Mouse (Mus musculus) G1E (cell line): Measurements from ENCODE around the gene Siah3. TPM values are rescaled to one million over a fixed set of nuclear protein-coding genes. Genes with fewer than 3 reads are reported as not detected.

Experiments
- ATAC-seq: 2 replicates; pipeline ENCODE4 v1.8.0; 2016; ENCODE audit warnings: mild to moderate bottlenecking; ENCODE audit not compliant: insufficient number of reproducible peaks, poor library complexity, low FRiP score, severe bottlenecking; ENCODE audit errors: extremely low read depth
- DNase-seq: peaks from one replicate; pipeline ENCODE4 v3.0.0; 2012; ENCODE audit warnings: low spot score
- H3K27me3 ChIP-seq: 2 replicates; pipeline ENCODE4 v1.6.1; 2012; ENCODE audit warnings: mild to moderate bottlenecking, low read length, inconsistent platforms; ENCODE audit not compliant: insufficient read depth
- H3K36me3 ChIP-seq: replicated peaks from 2 replicates; pipeline ENCODE3; 2012; ENCODE audit warnings: mild to moderate bottlenecking, inconsistent platforms
- H3K4me1 ChIP-seq: 2 replicates; pipeline ENCODE4 v1.6.1; 2012; ENCODE audit warnings: low read depth, low read length, inconsistent platforms, mixed read lengths; ENCODE audit not compliant: insufficient read depth
- H3K4me3 ChIP-seq: 2 replicates; pipeline ENCODE4 v1.5.1; 2012; ENCODE audit warnings: low read depth, mild to moderate bottlenecking, inconsistent platforms, low read length, moderate library complexity, mixed read lengths
- H3K9me3 ChIP-seq: replicated peaks from 2 replicates; pipeline ENCODE4 v1.6.1; 2012; ENCODE audit warnings: inconsistent platforms
- CTCF ChIP-seq: IDR thresholded peaks from 2 replicates; pipeline ENCODE4 v1.5.1; 2012; ENCODE audit warnings: low read depth, low read length, inconsistent platforms, mixed read lengths
- GATA1 ChIP-seq: IDR thresholded peaks from 2 replicates; pipeline ENCODE4 v1.6.1; 2012; ENCODE audit warnings: borderline replicate concordance, low read length, inconsistent platforms, mixed read lengths
- GATA2 ChIP-seq: IDR thresholded peaks from 2 replicates; pipeline ENCODE4 v1.6.1; 2012; ENCODE audit warnings: low read depth, low read length, inconsistent platforms, borderline replicate concordance
- POLR2AphosphoS5 ChIP-seq: IDR thresholded peaks from 2 replicates; pipeline ENCODE4 v1.6.1; 2012; ENCODE audit warnings: low read depth, low read length, inconsistent platforms; ENCODE audit not compliant: insufficient replicate concordance
- TAL1 ChIP-seq: conservative IDR thresholded peaks from 2 replicates; pipeline ENCODE4 v1.6.1; 2012; ENCODE audit warnings: low read depth, low read length, inconsistent platforms, mixed read lengths
- polyA plus RNA-seq: library from polyadenylated mRNA; stranded (reverse); fragments of >175 nt; gene quantifications from 2 replicates; pipeline ENCODE4 v1.2.3, GENCODE M21; 2012
- total RNA-seq, 2 experiments: library from RNA; stranded (forward) in 1 of 2; stranded (reverse) in 1 of 2; fragments of 200-1000 nt in 1 of 2; fragments of >200 nt in 1 of 2; fragmentation: Nextera tagmentation in 1 of 2; gene quantifications; 2 replicates each; pipeline ENCODE4 v1.2.3; 2014 to 2017

Gene Siah3
- total and polyA plus RNA-seq, 3 experiments, result 0.11 TPM; not detected in 2

DNA sequence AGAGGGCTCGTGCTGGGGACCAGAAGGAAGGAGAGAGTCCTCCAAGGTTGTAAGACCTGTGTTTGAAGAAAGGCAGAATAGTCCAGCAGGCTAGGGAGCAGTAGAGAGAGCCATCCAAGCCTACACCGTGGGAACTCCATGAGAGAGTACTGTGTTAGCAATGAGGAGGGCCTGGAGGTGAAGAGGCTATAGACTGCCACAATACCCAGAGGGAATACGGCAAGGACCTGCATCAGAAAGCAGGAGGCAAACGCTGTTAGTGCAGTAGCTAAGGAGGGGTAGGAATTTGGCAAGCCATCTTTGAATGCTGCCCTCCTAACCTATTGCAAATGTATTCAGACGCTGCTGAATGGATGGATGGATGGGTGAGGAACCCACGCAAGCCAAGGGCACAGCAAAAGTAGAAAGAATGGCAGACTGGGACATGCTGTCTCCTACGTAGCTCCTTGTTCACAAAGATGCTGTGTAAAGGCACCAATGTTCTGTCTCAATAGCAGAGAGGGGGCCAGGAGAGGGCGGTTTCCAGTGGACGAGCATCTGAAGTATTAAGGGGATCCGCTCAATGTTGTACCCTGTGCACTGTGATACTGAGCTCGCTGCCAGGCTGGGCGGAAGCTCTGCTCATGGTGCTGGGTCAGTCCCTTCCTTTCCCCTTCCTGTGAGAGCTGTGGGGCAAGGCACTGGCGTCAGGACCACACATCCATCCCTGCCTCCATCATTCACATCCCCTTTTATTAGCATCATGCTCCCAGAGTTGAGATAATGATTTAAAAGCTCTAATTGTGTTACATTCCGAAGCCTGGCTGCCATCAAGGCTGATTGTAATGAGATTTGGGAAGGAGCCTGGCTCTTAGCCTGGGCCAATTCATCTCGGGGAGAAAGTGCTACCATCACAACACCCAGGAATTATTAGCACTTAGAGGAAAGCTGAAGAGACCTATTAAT lies 26.7 kb downstream of the Siah3 start:
- ATAC-seq, result no peak
- TF ChIP-seq GATA1 (no peak), POLR2AphosphoS5 (no peak), TAL1 (no peak), GATA2 (no peak), CTCF (no peak)
- Histone ChIP-seq H3K4me3 (no peak overlapping the region), H3K4me1 (no peaks in the 10 kb centered on the region), H3K27me3 (0 out of 2 replicates have a peak, but pooled peaks cover 2% of the 10 kb centered on the region), H3K9me3 (no peaks in the 10 kb centered on the region), H3K36me3 (no peaks in the 10 kb centered on the region)
- no peak for DNase-seq

GRCm38 (mm10) chr14:75483176-75483546 lies 27.4 kb downstream of the Siah3 start:
- Histone ChIP-seq H3K4me3 (no peak overlapping the region), H3K36me3 (no peaks in the 10 kb centered on the region), H3K9me3 (no peaks in the 10 kb centered on the region), H3K27me3 (0 out of 2 replicates have a peak, but pooled peaks cover 2% of the 10 kb centered on the region), H3K4me1 (no peaks in the 10 kb centered on the region)
- ATAC-seq, result no peak
- DNase-seq, result no peak
- TF ChIP-seq GATA1, result no peak
- TF ChIP-seq POLR2AphosphoS5, result no peak
- TF ChIP-seq CTCF, result no peak
- TF ChIP-seq GATA2, result no peak
- no peak for TF ChIP-seq TAL1

- ATAC-seq, result no peak
- TF ChIP-seq CTCF (no peak), POLR2AphosphoS5 (no peak)
These were observed 32.1 kb downstream of the Siah3 start for GRCm38 (mm10) chr14:75487932-75488331.

DNA sequence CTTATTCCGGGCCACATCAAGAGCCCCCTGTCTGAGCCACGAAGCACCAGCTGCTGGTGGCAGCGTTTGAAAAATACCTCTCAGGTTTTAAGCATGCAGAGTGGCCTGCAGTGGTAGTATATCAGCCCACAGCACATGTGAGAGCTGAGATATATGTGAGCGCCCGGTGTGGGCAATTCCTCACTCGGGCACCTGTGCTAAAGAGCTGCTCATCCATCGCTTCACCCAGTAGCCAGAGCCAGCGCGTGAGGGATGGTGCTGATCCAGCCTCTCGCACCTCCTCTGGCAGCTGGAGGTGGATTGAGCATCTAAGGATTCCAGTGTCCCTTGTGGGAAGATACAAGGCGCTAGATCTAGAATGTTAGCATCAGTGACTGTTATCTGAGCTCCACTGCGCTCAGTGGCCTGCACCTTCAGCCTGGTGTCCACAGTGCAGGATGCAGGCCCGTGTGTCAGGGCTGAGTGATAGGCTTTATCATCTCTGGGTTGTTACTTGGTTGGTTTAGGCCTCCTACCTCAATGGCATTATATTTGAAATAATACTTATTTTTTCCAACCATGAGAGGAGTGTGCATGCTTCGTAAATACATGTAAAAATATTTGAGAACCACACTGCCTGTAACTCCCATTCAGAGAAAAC lies 37.9 kb downstream of the Siah3 start:
- Histone ChIP-seq H3K27me3 (no peaks in the 10 kb centered on the region), H3K4me3 (no peak overlapping the region), H3K9me3 (no peaks in the 10 kb centered on the region), H3K36me3 (no peaks in the 10 kb centered on the region), H3K4me1 (no peaks in the 10 kb centered on the region)
- DNase-seq (no peak), ATAC-seq (no peak)
- TF ChIP-seq GATA2 (no peak), TAL1 (no peak), GATA1 (no peak), POLR2AphosphoS5 (no peak), CTCF (no peak)

More at GRCm38 (mm10) chr14:75487932-75488331, 32.1 kb downstream of the Siah3 start:
- Histone ChIP-seq H3K36me3 (no peaks in the 10 kb centered on the region), H3K4me1 (no peaks in the 10 kb centered on the region), H3K4me3 (no peak overlapping the region), H3K27me3 (0 out of 2 replicates have a peak, but pooled peaks cover 2% of the 10 kb centered on the region), H3K9me3 (no peaks in the 10 kb centered on the region)
- no peak for DNase-seq

- no peaks in the 10 kb centered on the region for H3K27me3 ChIP-seq
- ATAC-seq (no peak), DNase-seq (no peak)
- H3K9me3 ChIP-seq, result no peaks in the 10 kb centered on the region
- no peaks in the 10 kb centered on the region for H3K4me1 ChIP-seq
- H3K4me3 ChIP-seq, result no peak overlapping the region
- TF ChIP-seq POLR2AphosphoS5, result no peak
- no peak for TF ChIP-seq GATA2
- TF ChIP-seq CTCF, result no peak
- TF ChIP-seq GATA1, result no peak
- TF ChIP-seq TAL1, result no peak
- no peaks in the 10 kb centered on the region for H3K36me3 ChIP-seq
These were observed 39.1 kb downstream of the Siah3 start for GRCm38 (mm10) chr14:75494926-75495325.

DNA sequence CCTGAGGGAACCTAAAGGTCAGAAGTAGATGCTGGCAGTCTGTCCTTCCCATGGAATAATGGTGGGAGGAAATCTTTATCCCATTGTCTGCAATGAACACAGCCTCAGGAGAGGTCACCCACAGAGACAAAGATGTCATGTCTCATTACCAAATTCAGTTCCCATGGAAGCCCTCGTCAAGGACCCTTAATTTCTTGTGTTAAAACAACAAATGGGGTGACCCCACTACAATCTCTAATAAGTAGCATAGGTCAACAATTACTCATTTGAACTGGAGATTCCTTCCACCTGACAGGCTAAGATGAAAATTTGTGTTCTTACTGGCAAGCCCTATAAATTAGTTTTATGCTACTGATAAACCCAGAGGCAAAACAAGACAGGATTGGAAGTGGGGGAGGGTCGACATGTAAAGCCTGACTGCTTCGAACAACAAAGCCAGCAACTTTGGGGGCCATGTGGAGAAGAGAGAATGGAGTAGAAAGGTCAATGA lies 45.8 kb downstream of the Siah3 start:
- no peak for TF ChIP-seq GATA1
- no peak for TF ChIP-seq CTCF
- no peak for TF ChIP-seq TAL1
- no peak for TF ChIP-seq GATA2
- no peak for TF ChIP-seq POLR2AphosphoS5
- no peaks in the 10 kb centered on the region for H3K9me3 ChIP-seq
- no peak for ATAC-seq
- no peaks in the 10 kb centered on the region for H3K36me3 ChIP-seq
- H3K4me1 ChIP-seq, result no peaks in the 10 kb centered on the region
- DNase-seq, result no peak
- H3K4me3 ChIP-seq, result no peak overlapping the region
- no peaks in the 10 kb centered on the region for H3K27me3 ChIP-seq
